Mouse (Mus musculus) heart, embryonic 12.5 days (tissue): ENCODE data around the gene Fuz. TPM values are rescaled to one million over a fixed set of nuclear protein-coding genes. Genes with fewer than 3 reads are reported as not detected.
A peak's percentile ranks its signal among the peaks of the same experiment; 100 is the strongest.

Experiments used
- ATAC-seq: fragments of 200-750 bp; cut with Nextera tagmentation; 2 replicates; pipeline ENCODE4 v1.8.0; 2017; ENCODE audit warnings: moderate TSS enrichment, moderate library complexity; ENCODE audit not compliant: insufficient number of reproducible peaks, low FRiP score
- H3K27ac ChIP-seq: fragments of 300-500 bp; sonication (generic); 2 replicates; pipeline ENCODE4 v1.5.1; 2016; ENCODE audit warnings: mild to moderate bottlenecking, moderate library complexity; ENCODE audit not compliant: poor library complexity, severe bottlenecking
- H3K27me3 ChIP-seq: fragments of 300-500 bp; sonication (generic); replicated peaks from 2 replicates; pipeline ENCODE4 v1.6.1; 2016; ENCODE audit warnings: mild to moderate bottlenecking, moderate library complexity
- H3K36me3 ChIP-seq: fragments of 300-500 bp; sonication (generic); 2 replicates; pipeline ENCODE4 v1.6.1; 2016; ENCODE audit warnings: mild to moderate bottlenecking, moderate library complexity
- H3K4me1 ChIP-seq: fragments of 300-500 bp; sonication (generic); replicated peaks from 2 replicates; pipeline ENCODE4 v1.6.1; 2016; ENCODE audit warnings: mild to moderate bottlenecking
- H3K4me2 ChIP-seq: fragments of 300-500 bp; sonication (generic); 2 replicates; pipeline ENCODE4 v1.6.1; 2016; ENCODE audit warnings: mild to moderate bottlenecking, moderate library complexity
- H3K4me3 ChIP-seq: fragments of 300-500 bp; sonication (generic); 2 replicates; pipeline ENCODE4 v1.5.1; 2016; ENCODE audit warnings: mild to moderate bottlenecking
- H3K9ac ChIP-seq: fragments of 300-500 bp; sonication (generic); 2 replicates; pipeline ENCODE4 v1.6.1; 2016; ENCODE audit warnings: mild to moderate bottlenecking, moderate library complexity
- H3K9me3 ChIP-seq: fragments of 300-500 bp; sonication (generic); replicated peaks from 2 replicates; pipeline ENCODE4 v1.6.1; 2016; ENCODE audit warnings: mild to moderate bottlenecking, moderate library complexity
- WGBS: fragments of 180-500 bp; shearing (Covaris S2); methylation state at CpG from one replicate; pipeline ENCODE4 v1.1.7; 2016; 5-methylcytosine and 5-hydroxymethylcytosine counted together
- polyA plus RNA-seq: library from polyadenylated mRNA; unstranded; fragments of >200 nt; fragmentation: Nextera tagmentation; extraction: Ambion mirVana; gene quantifications from 2 replicates; pipeline ENCODE4 v1.2.1, GENCODE M21; 2016

Fuz gene
- polyA plus RNA-seq, 1 experiment from 2014 or later: 12.6 TPM

GRCm38 (mm10) chr7:44891611-44892010 lies 4.3 kb upstream of the Fuz start:
- Histone ChIP-seq H3K9me3 (no peaks in the 10 kb centered on the region), H3K4me2 (peak overlapping the region; percentile 82), H3K27me3 (no peaks in the 10 kb centered on the region), H3K9ac (peak overlapping the region; percentile 90), H3K4me3 (peak overlapping the region; percentile 85), H3K27ac (no peak overlapping the region), H3K4me1 (peaks cover 45% of the 10 kb centered on the region), H3K36me3 (peaks cover 28% of the 10 kb centered on the region)
- no peak for ATAC-seq
- 19% methylated on average over 6 of the region's 6 CpGs for WGBS

GRCm38 (mm10) chr7:44892276-44892921 lies 3.5 kb upstream of the Fuz start, which contains the start of gene Med25:
Med25 (minus strand) TSS chr7:44892712.
- Histone ChIP-seq H3K36me3 (peaks cover 21% of the 10 kb centered on the region), H3K9me3 (no peaks in the 10 kb centered on the region), H3K4me2 (peak within 1 kb of the TSS; percentile 82), H3K27me3 (no peaks in the 10 kb centered on the region), H3K9ac (peak within 1 kb of the TSS; percentile 90), H3K4me1 (peaks cover 49% of the 10 kb centered on the region), H3K27ac (peak within 1 kb of the TSS; percentile 90), H3K4me3 (peak within 1 kb of the TSS; percentile 85)
- under 1% methylated on average over 56 of the region's 56 CpGs for WGBS
- peak; percentile 79 for ATAC-seq

GRCm38 (mm10) chr7:44893197-44893596 lies 2.7 kb upstream of the Fuz start:
- peaks cover 19% of the 10 kb centered on the region for H3K36me3 ChIP-seq
- H3K27me3 ChIP-seq: no peaks in the 10 kb centered on the region
- WGBS: 21% methylated on average over 8 of the region's 8 CpGs
- no peak for ATAC-seq
- H3K4me1 ChIP-seq: peaks cover 47% of the 10 kb centered on the region
- H3K9ac ChIP-seq: no peak overlapping the region
- no peak overlapping the region for H3K4me3 ChIP-seq
- peak overlapping the region; percentile 67 for H3K27ac ChIP-seq
- H3K9me3 ChIP-seq: no peaks in the 10 kb centered on the region
- peak overlapping the region; percentile 49 for H3K4me2 ChIP-seq

- H3K9me3 ChIP-seq: no peaks in the 10 kb centered on the region
- H3K4me3 ChIP-seq: no peak overlapping the region
- H3K36me3 ChIP-seq: peaks cover 18% of the 10 kb centered on the region
- WGBS: 82% methylated on average over 3 of the region's 3 CpGs
- H3K27ac ChIP-seq: no peak overlapping the region
- H3K4me1 ChIP-seq: peaks cover 46% of the 10 kb centered on the region
- H3K4me2 ChIP-seq: no peak overlapping the region
- H3K27me3 ChIP-seq: no peaks in the 10 kb centered on the region
- ATAC-seq: no peak
- no peak overlapping the region for H3K9ac ChIP-seq
Measured at GRCm38 (mm10) chr7:44894175-44894574, 1.7 kb upstream of the Fuz start.

GRCm38 (mm10) chr7:44895206-44895592 lies 680 bp upstream of the Fuz start:
- peak overlapping the region; percentile 77 for H3K4me2 ChIP-seq
- 78% methylated on average over 7 of the region's 7 CpGs for WGBS
- no peaks in the 10 kb centered on the region for H3K9me3 ChIP-seq
- ATAC-seq: no peak
- peaks cover 24% of the 10 kb centered on the region for H3K36me3 ChIP-seq
- peak overlapping the region; percentile 65; the same call in 1 of the 2 replicates for H3K4me3 ChIP-seq
- H3K9ac ChIP-seq: no peak overlapping the region
- no peak overlapping the region for H3K27ac ChIP-seq
- no peaks in the 10 kb centered on the region for H3K27me3 ChIP-seq
- H3K4me1 ChIP-seq: peaks cover 41% of the 10 kb centered on the region

- H3K4me3 ChIP-seq: peak overlapping the region; percentile 65
- ATAC-seq: no peak
- H3K4me2 ChIP-seq: peak overlapping the region; percentile 77
- H3K27ac ChIP-seq: peak overlapping the region; percentile 79
- H3K4me1 ChIP-seq: peaks cover 36% of the 10 kb centered on the region
- H3K9ac ChIP-seq: peak overlapping the region; percentile 78
- no peaks in the 10 kb centered on the region for H3K27me3 ChIP-seq
- 38% methylated on average over 10 of the region's 10 CpGs for WGBS
- H3K36me3 ChIP-seq: peaks cover 30% of the 10 kb centered on the region
- H3K9me3 ChIP-seq: no peaks in the 10 kb centered on the region
Measured at GRCm38 (mm10) chr7:44896499-44896898, 620 bp downstream of the Fuz start.

GRCm38 (mm10) chr7:44898607-44899006 lies 2.7 kb downstream of the Fuz start:
- WGBS: 31% methylated on average over 19 of the region's 19 CpGs
- peaks cover 50% of the 10 kb centered on the region for H3K36me3 ChIP-seq
- H3K4me1 ChIP-seq: peaks cover 35% of the 10 kb centered on the region
- no peak overlapping the region for H3K27ac ChIP-seq
- no peaks in the 10 kb centered on the region for H3K9me3 ChIP-seq
- no peak for ATAC-seq
- H3K4me2 ChIP-seq: 0 out of 2 replicates have a peak overlapping the region, but pooled peaks have one; percentile 13
- H3K9ac ChIP-seq: no peak overlapping the region
- H3K27me3 ChIP-seq: no peaks in the 10 kb centered on the region
- no peak overlapping the region for H3K4me3 ChIP-seq

- Histone ChIP-seq H3K27me3 (no peaks in the 10 kb centered on the region), H3K27ac (no peak overlapping the region), H3K9ac (no peak overlapping the region), H3K9me3 (no peaks in the 10 kb centered on the region), H3K4me3 (no peak overlapping the region), H3K36me3 (peaks cover 70% of the 10 kb centered on the region), H3K4me2 (no peak overlapping the region; the same call in 1 of the 2 replicates), H3K4me1 (peaks cover 29% of the 10 kb centered on the region)
- no peak for ATAC-seq
- 89% methylated on average over 11 of the region's 11 CpGs for WGBS
Measured at GRCm38 (mm10) chr7:44900632-44901031, 4.8 kb downstream of the Fuz start.

- H3K4me3 ChIP-seq: peak overlapping the region; percentile 28
- H3K9me3 ChIP-seq: no peaks in the 10 kb centered on the region
- peaks cover 29% of the 10 kb centered on the region for H3K4me1 ChIP-seq
- ATAC-seq: peak; percentile 49
- 20% methylated on average over 21 of the region's 21 CpGs for WGBS
- H3K4me2 ChIP-seq: peak overlapping the region; percentile 63
- no peak overlapping the region for H3K9ac ChIP-seq
- peak overlapping the region; percentile 47; the same call in 1 of the 2 replicates for H3K27ac ChIP-seq
- H3K36me3 ChIP-seq: peaks cover 77% of the 10 kb centered on the region
- H3K27me3 ChIP-seq: no peaks in the 10 kb centered on the region
Measured at GRCm38 (mm10) chr7:44901230-44901722, 5.4 kb downstream of the Fuz start.

GRCm38 (mm10) chr7:44905430-44905829 lies 9.6 kb downstream of the Fuz start:
- no peak for ATAC-seq
- Histone ChIP-seq H3K4me1 (peaks cover 13% of the 10 kb centered on the region), H3K4me2 (no peak overlapping the region), H3K9me3 (no peaks in the 10 kb centered on the region), H3K36me3 (peaks cover 99% of the 10 kb centered on the region), H3K4me3 (no peak overlapping the region), H3K9ac (no peak overlapping the region), H3K27ac (no peak overlapping the region), H3K27me3 (no peaks in the 10 kb centered on the region)
- WGBS: 87% methylated on average over 20 of the region's 20 CpGs

GRCm38 (mm10) chr7:44908706-44909476 lies 13.0 kb downstream of the Fuz start:
- Histone ChIP-seq H3K27ac (no peak overlapping the region), H3K9me3 (no peaks in the 10 kb centered on the region), H3K4me2 (no peak overlapping the region), H3K27me3 (no peaks in the 10 kb centered on the region), H3K36me3 (peaks cover 98% of the 10 kb centered on the region), H3K4me3 (no peak overlapping the region), H3K9ac (no peak overlapping the region), H3K4me1 (peaks cover 1% of the 10 kb centered on the region)
- 78% methylated on average over 15 of the region's 15 CpGs for WGBS
- ATAC-seq: no peak
